Comparison of ENCODE assay signal across 18 mouse cellular contexts in the genomic region with DNA sequence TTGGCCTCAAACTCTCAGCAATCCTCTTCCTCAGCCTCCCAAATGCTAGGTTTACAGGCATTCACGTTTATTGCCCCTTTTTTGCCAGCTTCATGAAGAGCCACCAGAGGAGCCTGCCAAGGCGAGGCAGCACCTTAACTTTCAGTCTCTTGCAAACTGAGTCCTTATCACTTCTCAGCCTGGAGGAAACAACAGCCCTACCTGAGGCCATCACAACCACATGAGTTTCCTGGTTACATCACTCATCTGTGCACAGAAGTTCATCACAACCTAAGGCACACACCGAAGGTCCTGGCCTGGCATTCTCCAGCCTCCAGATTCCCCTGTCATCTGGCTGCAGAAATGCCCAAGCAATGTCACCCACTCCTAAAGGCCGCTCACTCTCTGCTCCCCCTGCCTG. TPM values are rescaled to one million over a fixed set of nuclear protein-coding genes. Genes with fewer than 3 reads are reported as not detected.
DNase-seq lines count a peak whose midpoint lies in the region; ATAC-seq and TF ChIP-seq lines count a peak whose summit lies in the region.
"Had no signal": no experiment of that assay in that cellular context is flagged by ENCODE, and none has a peak within 500 bp of the region (broad histone marks: within the 10 kb centered on the region; RNA-seq: fewer than 3 reads in every experiment).

No protein-coding gene starts in this region.

- no peaks in the 10 kb centered on the region for H3K27me3 ChIP-seq in heart, embryonic 16.5 days (ENCODE audit: control insufficient read depth, insufficient read depth, low read length)
- H3K27me3 ChIP-seq in liver, postnatal 0 days (ENCODE audit: insufficient read depth, low read length) = no peaks in the 10 kb centered on the region
- H3K27me3 ChIP-seq in midbrain, embryonic 15.5 days (replicated peaks) = no peaks in the 10 kb centered on the region
- H3K27me3 ChIP-seq in hindbrain, embryonic 10.5 days (ENCODE audit: insufficient read depth, poor library complexity, severe bottlenecking) = no peaks in the 10 kb centered on the region
- H3K27me3 ChIP-seq: embryonic facial prominence, embryonic 12.5 days; kidney, embryonic 15.5 days; midbrain, embryonic 12.5 days had no signal

- TF ChIP-seq CTCF in bone marrow macrophage, adult 2 months (IDR thresholded peaks at IDR 0.05; ENCODE audit: low read depth, low read length) = no peak
- no peak for TF ChIP-seq CTCF in liver, postnatal 0 days (IDR thresholded peaks at IDR 0.05; ENCODE audit: low read depth)

- H3K9me3 ChIP-seq in heart, embryonic 16.5 days (replicated peaks; ENCODE audit: control insufficient read depth, low read length) = no peaks in the 10 kb centered on the region
- no peaks in the 10 kb centered on the region for H3K9me3 ChIP-seq in liver, postnatal 0 days (ENCODE audit: low read length)
- H3K9me3 ChIP-seq in midbrain, embryonic 15.5 days = no peaks in the 10 kb centered on the region
- no peaks in the 10 kb centered on the region for H3K9me3 ChIP-seq in hindbrain, embryonic 10.5 days
- H3K9me3 ChIP-seq: embryonic facial prominence, embryonic 12.5 days; G1E; kidney, embryonic 15.5 days; midbrain, embryonic 12.5 days had no signal

- no peaks in the 10 kb centered on the region for H3K36me3 ChIP-seq in heart, embryonic 16.5 days (ENCODE audit: control insufficient read depth, insufficient read depth)
- no peaks in the 10 kb centered on the region for H3K36me3 ChIP-seq in liver, postnatal 0 days (replicated peaks; ENCODE audit: insufficient read depth, low read length)
- no peaks in the 10 kb centered on the region for H3K36me3 ChIP-seq in midbrain, embryonic 15.5 days (replicated peaks)
- H3K36me3 ChIP-seq in hindbrain, embryonic 10.5 days = no peaks in the 10 kb centered on the region
- H3K36me3 ChIP-seq: embryonic facial prominence, embryonic 12.5 days; G1E; kidney, embryonic 15.5 days; midbrain, embryonic 12.5 days had no signal

- peaks cover 30% of the 10 kb centered on the region for H3K4me1 ChIP-seq in heart, embryonic 16.5 days (ENCODE audit: control insufficient read depth, insufficient read depth, low read length)
- H3K4me1 ChIP-seq in bone marrow macrophage, adult 2 months (ENCODE audit: control insufficient read depth, insufficient read depth, low read length) = peaks cover 49% of the 10 kb centered on the region
- peaks cover 53% of the 10 kb centered on the region for H3K4me1 ChIP-seq in liver, postnatal 0 days (ENCODE audit: insufficient read depth)
- H3K4me1 ChIP-seq in midbrain, embryonic 15.5 days = no peaks in the 10 kb centered on the region
- peaks cover 21% of the 10 kb centered on the region for H3K4me1 ChIP-seq in hindbrain, embryonic 10.5 days (replicated peaks)
- H3K4me1 ChIP-seq: midbrain, embryonic 12.5 days had no signal

- H3K4me3 ChIP-seq in heart, embryonic 16.5 days (ENCODE audit: low read length) = no peak overlapping the region
- no peak overlapping the region for H3K4me3 ChIP-seq in bone marrow macrophage, adult 2 months (ENCODE audit: insufficient read depth, low read length)
- H3K4me3 ChIP-seq in liver, postnatal 0 days (ENCODE audit: low read depth, low read length) = no peak overlapping the region
- H3K4me3 ChIP-seq in midbrain, embryonic 15.5 days = no peak overlapping the region
- H3K4me3 ChIP-seq in hindbrain, embryonic 10.5 days = no peak overlapping the region
- H3K4me3 ChIP-seq: embryonic facial prominence, embryonic 12.5 days; heart, adult 2 months; kidney, embryonic 15.5 days; midbrain, embryonic 12.5 days had no signal

- WGBS in heart, embryonic 16.5 days = 61% methylated on average over 4 of the region's 4 CpGs
- 40% methylated on average over 4 of the region's 4 CpGs for WGBS in liver, postnatal 0 days (ENCODE audit: insufficient replicate concordance)
- 75% methylated on average over 4 of the region's 4 CpGs for WGBS in midbrain, embryonic 15.5 days
- WGBS in hindbrain, embryonic 10.5 days = 65% methylated on average over 4 of the region's 4 CpGs

- H3K27ac ChIP-seq in heart, embryonic 16.5 days (ENCODE audit: low read length) = peak overlapping the region; percentile 32
- peak overlapping the region; percentile 75 for H3K27ac ChIP-seq in bone marrow macrophage, adult 2 months (ENCODE audit: insufficient read depth, low read depth, low read length)
- H3K27ac ChIP-seq in liver, postnatal 0 days (ENCODE audit: low read depth) = peak overlapping the region; percentile 96
- H3K27ac ChIP-seq in midbrain, embryonic 15.5 days = no peak overlapping the region
- H3K27ac ChIP-seq in hindbrain, embryonic 10.5 days = no peak overlapping the region
- H3K27ac ChIP-seq: embryonic facial prominence, embryonic 12.5 days; kidney, embryonic 15.5 days; liver, embryonic 14.5 days; midbrain, embryonic 12.5 days had no signal

- intact Hi-C loops in heart, postnatal 14 days (cut with DNase I) = no loop called here
- intact Hi-C loops in left cerebral cortex, postnatal 25 days (cut with DNase I) = no loop called here

- H3K4me2 ChIP-seq in heart, embryonic 16.5 days (ENCODE audit: low read depth, low read length) = no peak overlapping the region
- H3K4me2 ChIP-seq in liver, postnatal 0 days (ENCODE audit: low read depth, low read length) = peak overlapping the region; percentile 54
- H3K4me2 ChIP-seq in midbrain, embryonic 15.5 days = no peak overlapping the region
- H3K4me2 ChIP-seq: embryonic facial prominence, embryonic 12.5 days; kidney, embryonic 15.5 days; midbrain, embryonic 12.5 days had no signal

- ATAC-seq in heart, embryonic 16.5 days (replicated peaks; ENCODE audit: extremely low read depth, insufficient read depth, low FRiP score) = no peak
- ATAC-seq in liver, postnatal 0 days = 0 out of 2 replicates have a peak, but pooled peaks have one; percentile 11
- ATAC-seq in midbrain, embryonic 15.5 days (replicated peaks) = no peak
- ATAC-seq: forebrain, postnatal 0 days had no signal

- no peak for DNase-seq in heart, postnatal 14 days
- peak; percentile 67 for DNase-seq in CD4-positive helper T cell, adult 2 months (ENCODE audit: low read depth, low spot score)
- DNase-seq in liver, postnatal 0 days = no peak
- no peak for DNase-seq in left cerebral cortex, postnatal 25 days (ENCODE audit: low spot score in 2 of 2)
- DNase-seq in hindbrain, embryonic 10.5 days (ENCODE audit: low spot score) = no peak
- DNase-seq: cerebellum, postnatal 36 days; forebrain, postnatal 0 days; heart, adult 2 months; heart, postnatal 10 days; right cerebral cortex, postnatal 25 days had no signal

- no peak for TF ChIP-seq EP300 in liver, postnatal 0 days (IDR thresholded peaks at IDR 0.05; ENCODE audit: low read depth)

- TF ChIP-seq POLR2A in bone marrow macrophage, adult 2 months (IDR thresholded peaks at IDR 0.05; ENCODE audit: borderline replicate concordance, low read depth, low read length) = no peak

- no peak overlapping the region for H3K9ac ChIP-seq in heart, embryonic 16.5 days (ENCODE audit: low read length)
- H3K9ac ChIP-seq in liver, postnatal 0 days (replicated peaks) = 0 out of 2 replicates have a peak overlapping the region, but pooled peaks have one; percentile 68
- H3K9ac ChIP-seq in midbrain, embryonic 15.5 days = no peak overlapping the region
- H3K9ac ChIP-seq: embryonic facial prominence, embryonic 12.5 days; forebrain, postnatal 0 days; kidney, embryonic 15.5 days; liver, embryonic 14.5 days; midbrain, embryonic 12.5 days had no signal

RNA-seq across cellular contexts. Expression of gene Ppp2r5a, which starts 19.1 kb away (rescaled TPM):
- polyA plus RNA-seq in heart, embryonic 16.5 days (2015; fragmentation: Nextera tagmentation; extraction: Ambion mirVana) = 22.8 and 27.2 TPM in 2 replicates
- total RNA-seq in heart, postnatal 14 days (2021) = 100 to 1,000 TPM; 116 to 118 TPM
- 113 and 117 TPM in 2 replicates for polyA plus RNA-seq in bone marrow macrophage, adult 2 months (2012; ENCODE audit: insufficient read depth, insufficient read length, missing spikeins)
- polyA plus RNA-seq in liver, postnatal 0 days (2015; fragmentation: Nextera tagmentation; extraction: Ambion mirVana) = 27.1 and 30.7 TPM in 2 replicates
- 8.3 and 9.4 TPM in 2 replicates for polyA plus RNA-seq in midbrain, embryonic 15.5 days (2015; fragmentation: Nextera tagmentation; extraction: Ambion mirVana)
- total RNA-seq in left cerebral cortex, postnatal 25 days (2021) = 10 to 100 TPM; 89.1 to 94.5 TPM
- polyA plus RNA-seq in hindbrain, embryonic 10.5 days (2016; fragmentation: Nextera tagmentation; extraction: Ambion mirVana) = 8.0 and 12.4 TPM in 2 replicates

Comparison
In these comparisons a context has a peak if more than half of its experiments do, and no peak if none do; other contexts are left out.
1. H3K27ac ChIP-seq: peak in heart, embryonic 16.5 days (single experiment), bone marrow macrophage, adult 2 months (single experiment) and liver, postnatal 0 days (single experiment); none in midbrain, embryonic 15.5 days (single experiment) and hindbrain, embryonic 10.5 days (single experiment).